Mouse (Mus musculus) thymus, postnatal 10 days (tissue): ENCODE data around the gene 6030408B16Rik.

Source experiments
- DNase-seq, 2 experiments: peaks; one replicate each; pipeline ENCODE4 v3.0.0; 2021; ENCODE audit warnings: low spot score in 2 of 2

6030408B16Rik gene

DNA sequence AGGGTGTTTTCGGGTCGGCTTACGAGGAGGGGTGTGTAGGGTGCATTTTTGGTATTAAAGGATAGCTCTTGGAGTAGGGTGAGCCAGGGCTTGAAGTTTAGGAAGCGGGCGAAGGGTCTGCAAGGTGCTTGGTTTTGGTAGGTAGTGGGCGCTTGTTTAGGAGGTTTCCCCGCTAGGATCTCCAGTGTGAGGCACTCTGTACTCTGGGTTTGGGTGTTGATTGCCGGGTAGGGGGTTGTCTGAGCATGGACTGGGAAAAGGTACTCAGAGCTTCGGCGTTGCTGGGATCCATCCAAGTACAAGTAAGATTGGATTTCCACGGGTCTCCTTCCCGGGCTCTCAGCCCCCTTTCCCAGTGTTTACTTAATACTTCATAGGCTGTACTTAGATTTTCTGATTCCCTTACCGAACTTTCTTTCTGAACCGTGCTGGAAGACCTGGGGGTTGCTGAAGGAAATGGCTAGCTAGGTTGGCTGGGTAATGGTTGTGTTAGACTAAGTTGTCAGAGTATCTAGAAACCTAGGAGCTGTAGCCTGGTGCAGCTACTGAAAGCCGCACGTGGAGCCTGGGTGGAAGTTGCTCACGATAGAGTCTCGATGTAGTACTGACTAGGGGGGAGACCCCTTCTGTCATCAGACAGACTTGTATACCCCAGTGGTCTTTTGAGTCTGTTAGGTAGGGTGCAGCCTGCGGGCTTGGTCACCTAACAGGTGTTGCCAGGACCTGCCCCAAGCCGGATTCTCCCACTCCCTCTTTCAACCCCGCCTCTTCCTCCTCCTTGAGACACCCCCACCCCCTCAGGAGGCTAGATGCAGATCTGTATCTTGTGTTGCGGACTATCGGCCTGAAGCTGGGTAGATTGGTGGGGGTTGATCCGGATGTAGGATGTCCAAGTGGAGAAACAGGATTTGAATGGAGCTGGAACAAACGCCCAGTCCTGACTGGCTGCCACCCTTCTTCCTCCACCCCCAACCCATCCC is 25.7 kb upstream of the 6030408B16Rik start:
- DNase-seq: no peak

GRCm38 (mm10) chr15:101270101-101270820 is 22.8 kb upstream of the 6030408B16Rik start:
- DNase-seq: no peak

DNA sequence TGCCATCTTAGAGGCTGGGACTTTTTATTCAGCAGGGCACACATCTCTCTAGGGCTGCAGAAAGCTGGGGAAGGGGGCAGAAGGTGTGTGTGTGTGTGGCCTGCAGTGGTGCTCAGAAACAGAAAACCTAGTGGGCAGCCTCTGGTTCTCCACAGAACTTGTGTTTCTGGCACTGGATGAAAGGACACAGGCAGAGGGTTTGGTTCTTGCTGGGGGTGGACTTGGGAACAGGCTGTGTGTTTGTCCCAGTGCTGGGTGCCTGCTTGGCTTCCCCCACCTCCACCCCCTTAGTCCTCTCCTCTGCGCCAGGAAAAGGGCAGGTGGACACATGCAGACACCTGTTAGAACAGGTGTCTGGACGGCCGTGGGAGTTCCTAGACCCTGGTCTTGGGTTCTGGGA is 21.9 kb upstream of the 6030408B16Rik start:
- DNase-seq: no peak

- DNase-seq: no peak
These were observed 21.5 kb upstream of the 6030408B16Rik start for GRCm38 (mm10) chr15:101271513-101271912.

- DNase-seq: no peak
These were observed 18.6 kb upstream of the 6030408B16Rik start for GRCm38 (mm10) chr15:101274380-101274779.

DNA sequence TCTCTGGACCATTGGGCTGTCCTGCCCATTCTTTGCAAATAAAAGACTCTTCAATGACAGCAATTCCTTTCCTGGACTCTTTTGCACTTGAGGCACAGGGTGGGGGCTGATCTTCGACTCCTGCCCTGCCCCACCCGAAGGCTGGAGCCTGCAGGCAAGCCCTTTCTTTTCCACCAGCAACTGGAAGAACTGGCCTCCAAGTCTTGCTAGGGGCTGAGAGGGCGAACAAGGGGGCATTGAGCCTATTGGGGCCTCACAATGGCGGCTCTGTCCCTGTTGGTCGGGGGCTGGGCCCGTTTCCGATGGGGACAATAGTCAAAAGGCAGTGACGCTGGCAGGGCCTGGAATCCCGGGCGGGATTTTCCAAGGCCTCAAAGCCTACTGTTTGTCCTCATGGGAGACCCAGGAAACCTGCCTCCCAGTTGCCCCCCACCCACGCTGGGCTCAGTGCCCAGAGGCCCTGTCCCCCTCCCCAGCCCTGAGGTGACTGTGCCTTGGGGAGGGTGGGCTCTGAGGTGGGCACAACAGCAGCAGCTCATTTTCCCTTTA is 15.6 kb upstream of the 6030408B16Rik start:
- no peak for DNase-seq

DNA sequence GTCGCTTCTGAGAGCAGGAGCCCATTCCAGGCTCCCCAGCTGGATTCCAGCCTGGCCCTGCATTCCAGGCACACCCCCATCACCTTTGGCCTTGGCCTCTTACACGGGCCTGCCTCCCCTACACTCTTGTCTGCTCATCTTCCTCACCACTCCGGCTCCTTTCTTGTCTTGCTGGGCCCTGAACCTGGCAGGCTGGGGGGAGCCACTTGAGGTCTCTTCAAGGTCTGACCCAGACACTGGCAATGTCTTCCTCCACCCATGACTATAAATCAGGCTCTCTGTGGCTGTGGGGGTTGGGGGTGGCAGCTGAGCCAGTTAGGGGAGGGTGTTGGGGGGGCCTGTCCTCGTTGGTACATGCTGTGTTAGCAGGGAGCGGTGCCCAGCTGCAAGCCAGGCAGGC is 14.4 kb upstream of the 6030408B16Rik start:
- no peak for DNase-seq

- no peak for DNase-seq
These were observed 13.5 kb upstream of the 6030408B16Rik start for GRCm38 (mm10) chr15:101279430-101279999.

DNA sequence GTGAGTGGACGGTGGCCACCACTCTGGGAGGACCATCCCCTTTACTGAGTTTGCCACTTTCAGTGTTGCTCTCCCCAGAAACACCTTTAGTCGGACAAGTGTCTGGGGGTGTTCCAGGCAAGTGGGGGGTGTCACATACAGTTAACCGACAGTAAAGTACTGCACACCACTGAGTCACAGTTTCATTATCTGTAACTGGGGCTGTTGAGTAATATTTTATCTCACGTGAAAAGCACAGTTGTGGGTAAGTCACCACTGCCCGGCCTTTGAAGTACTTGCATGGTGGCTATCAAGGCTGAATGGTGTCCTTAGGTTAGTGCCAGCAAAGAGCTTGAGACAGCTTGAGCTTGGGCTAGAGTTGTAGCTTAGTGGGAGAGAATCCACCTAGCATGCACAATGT is 10.5 kb upstream of the 6030408B16Rik start:
- DNase-seq: no peak

GRCm38 (mm10) chr15:101283183-101283910 is 9.7 kb upstream of the 6030408B16Rik start:
- DNase-seq: peak in 1 of 2 experiments; percentile 69

DNA sequence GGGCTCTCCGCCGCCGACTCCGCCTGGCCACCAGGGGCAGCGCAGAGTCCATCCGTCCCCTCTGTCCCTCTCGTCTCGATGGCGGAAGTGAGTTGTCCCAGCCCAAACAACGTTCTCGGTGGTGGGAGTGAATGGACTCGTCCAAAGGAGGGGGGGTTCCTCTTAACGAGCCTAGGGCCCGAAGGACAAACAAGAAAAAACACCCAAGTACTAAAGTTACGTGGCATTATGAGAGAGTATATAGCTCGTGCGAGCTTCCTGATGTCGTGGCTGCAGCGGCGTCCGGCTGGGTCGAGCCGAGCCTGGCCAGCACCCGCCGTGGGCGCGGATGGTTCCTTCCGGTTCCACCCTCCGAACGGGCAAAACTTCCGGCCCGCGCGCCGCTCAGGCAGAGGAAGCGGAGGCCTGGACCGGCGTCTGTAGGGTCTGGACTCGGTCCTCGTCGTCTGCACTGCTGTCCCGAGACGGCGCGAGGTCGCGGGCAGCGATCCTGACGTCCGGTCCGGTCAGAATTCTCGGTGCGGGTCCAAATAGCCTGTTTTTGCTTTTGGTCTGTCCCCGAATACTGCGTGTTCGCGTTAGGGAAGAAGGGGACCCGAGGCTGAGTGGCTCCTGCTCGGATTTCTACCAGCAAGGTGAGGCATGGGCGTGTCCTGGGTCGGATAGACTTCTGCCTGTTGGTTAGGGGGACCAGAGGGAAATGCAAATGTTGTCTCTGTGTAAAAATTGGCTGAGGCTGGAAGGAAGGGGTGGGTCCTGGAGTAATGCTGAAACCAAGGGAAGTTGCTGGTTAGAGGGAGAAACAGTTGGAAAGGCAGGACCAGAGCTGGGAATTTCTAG is 8.9 kb upstream of the 6030408B16Rik start, which contains the start of gene Atg101:
Gene Atg101, plus strand, starts transcription at position 362 of the 840 bp plus-strand sequence.
- DNase-seq: peak; percentile 93 to 95

GRCm38 (mm10) chr15:101286129-101286770 is 6.8 kb upstream of the 6030408B16Rik start:
- no peak for DNase-seq

- DNase-seq: no peak
These were observed 5.7 kb upstream of the 6030408B16Rik start for GRCm38 (mm10) chr15:101287361-101287760.

DNA sequence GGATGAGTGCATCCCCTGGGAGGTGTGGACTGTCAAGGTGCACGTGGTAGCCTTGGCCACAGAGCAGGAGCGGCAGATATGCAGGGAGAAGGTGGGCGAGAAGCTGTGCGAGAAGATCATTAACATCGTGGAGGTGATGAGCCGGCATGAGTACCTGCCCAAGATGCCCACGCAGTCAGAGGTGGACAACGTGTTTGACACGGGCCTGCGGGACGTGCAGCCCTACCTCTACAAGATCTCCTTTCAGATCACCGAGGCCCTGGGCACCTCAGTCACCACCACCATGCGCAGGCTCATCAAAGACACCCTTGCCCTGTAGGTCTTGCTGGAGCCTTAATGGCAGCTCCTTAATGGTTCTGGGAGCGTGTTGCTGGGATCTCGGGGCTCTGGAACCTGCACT is 2.7 kb upstream of the 6030408B16Rik start:
- DNase-seq: no peak

DNA sequence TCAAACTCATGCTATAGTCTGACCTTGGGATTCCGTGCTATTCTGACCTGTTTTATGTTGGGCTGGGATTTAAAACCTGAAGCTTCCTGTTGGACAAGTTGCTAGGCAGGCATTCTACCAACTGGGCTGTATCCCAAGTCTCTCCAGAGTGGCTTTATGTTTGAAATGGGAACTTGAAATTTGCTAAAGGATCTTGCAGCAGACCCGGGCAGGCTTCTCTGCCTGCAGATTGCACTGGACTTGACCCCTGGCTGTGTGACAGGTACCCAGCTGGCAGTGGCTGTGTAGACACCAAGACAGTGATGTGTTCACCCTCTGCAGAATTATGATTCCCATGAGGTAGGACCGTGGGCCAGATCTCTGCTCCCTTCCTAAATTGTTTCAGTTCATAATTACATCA is 1.0 kb upstream of the 6030408B16Rik start:
- no peak for DNase-seq

DNA sequence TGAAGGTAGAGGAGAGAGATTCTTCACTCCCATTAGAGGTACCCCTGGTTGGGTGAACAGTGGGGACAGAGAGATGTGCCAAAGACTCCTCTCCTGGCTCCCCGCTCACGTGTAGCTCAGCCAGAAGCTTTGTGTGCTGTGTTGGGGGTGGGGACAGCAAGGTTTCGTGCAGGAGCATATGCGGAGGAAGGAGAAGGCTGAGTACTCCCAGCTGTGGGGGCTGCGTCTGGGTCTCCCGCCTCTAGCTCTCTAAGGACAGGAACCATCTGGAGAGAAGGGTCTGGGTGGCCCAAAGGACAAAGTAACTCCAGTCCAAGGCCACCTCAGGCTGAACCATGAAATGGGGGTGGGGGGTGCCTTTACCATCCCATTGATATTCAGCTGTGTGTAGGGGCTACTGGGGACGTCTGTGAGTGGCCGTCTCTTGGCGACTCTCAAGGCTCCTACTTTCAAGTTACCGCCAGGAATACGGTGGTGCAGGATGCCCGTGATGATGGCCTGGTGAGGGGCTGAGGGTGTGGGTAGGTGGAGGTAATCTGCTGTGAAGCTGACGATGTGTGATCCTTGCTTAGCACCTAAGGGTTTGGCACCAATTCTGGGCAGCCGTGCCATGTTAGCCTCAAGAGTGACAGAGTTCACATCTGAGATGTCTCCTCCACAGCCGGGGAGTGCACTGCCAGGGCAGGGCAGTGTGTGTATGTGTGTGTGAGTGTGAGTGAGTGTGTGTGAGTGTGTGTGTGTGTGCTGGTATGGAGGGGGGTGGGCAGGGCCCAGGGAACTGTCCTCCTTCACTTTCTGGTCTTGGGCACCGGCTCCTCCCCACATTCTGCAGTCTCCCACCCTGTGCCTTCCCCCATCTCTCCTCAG is 1.2 kb downstream of the 6030408B16Rik start:
- DNase-seq: no peak

DNA sequence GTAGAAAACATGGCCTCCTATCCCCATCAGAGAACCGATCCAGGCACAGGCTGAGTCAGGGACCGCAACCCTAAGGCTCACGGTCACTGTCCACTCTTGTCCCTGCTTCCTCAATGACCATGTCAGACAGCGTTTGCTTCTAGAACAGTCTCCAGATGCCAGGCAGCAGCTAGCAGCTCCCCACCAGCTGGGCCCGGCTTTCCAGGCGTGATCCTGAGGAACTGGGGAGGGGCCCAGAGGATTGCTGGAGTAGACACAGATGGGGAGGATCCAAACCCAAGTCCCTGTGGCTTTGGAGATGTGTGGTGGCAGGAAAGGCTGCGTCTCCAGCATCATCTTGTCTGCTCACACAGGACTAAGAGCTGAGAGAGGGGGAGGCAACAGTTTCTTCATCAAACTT is 2.1 kb downstream of the 6030408B16Rik start:
- DNase-seq: no peak

DNA sequence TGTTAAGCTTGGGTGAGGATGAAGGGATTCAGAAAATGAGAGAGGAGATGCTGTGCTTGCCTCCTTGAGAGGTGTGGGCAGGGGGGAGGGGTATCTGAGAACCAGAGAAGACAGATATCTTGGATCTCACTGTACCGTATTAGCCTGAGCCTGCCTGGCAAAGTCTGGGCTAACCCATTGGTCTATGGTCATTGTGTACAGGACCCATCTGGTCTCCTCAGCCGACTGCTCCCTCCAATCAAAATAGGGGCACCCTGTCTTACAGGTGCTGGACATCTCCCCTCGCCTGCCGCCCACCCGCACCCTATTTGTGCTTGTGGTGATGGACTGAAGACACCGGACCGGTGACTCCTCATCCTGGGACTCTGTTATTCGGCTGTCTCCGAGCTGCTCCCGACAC is 2.6 kb downstream of the 6030408B16Rik start:
- DNase-seq: no peak

DNA sequence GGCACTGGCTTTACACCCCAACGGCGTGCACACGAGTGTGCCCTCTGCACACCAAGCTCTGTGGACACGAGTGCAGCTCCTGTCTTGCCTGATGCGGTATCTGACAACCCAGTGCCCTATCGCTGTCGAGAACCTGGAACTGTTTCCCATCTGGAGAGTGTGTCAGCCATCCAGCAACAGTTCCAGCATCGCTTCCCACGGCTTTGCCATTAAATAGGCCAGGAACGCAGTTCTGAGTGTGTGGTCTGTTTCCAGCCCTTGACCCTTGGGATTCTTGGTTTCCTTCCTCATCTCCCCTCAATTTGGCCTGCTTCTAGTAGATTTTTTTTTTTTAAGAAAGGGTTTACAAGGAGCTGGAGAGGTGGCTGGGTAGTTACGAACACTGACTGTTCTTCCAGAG is 3.1 kb downstream of the 6030408B16Rik start:
- no peak for DNase-seq
